Mouse (Mus musculus): ENCODE results near the gene Ush1g. TPM values are rescaled to one million over a fixed set of nuclear protein-coding genes. Genes with fewer than 3 reads are reported as not detected.
A peak's percentile ranks its signal among the peaks of the same experiment; 100 is the strongest.

Ush1g gene
- polyA plus RNA-seq, 2 experiments, result not detected

- H3K9ac ChIP-seq (ENCODE audit: low read depth, low read length, severe bottlenecking), result no peak overlapping the region
- ATAC-seq (ENCODE audit: low FRiP score, low read depth) (peak; percentile 38; the same call in 1 of the 2 replicates), DNase-seq (ENCODE audit: low spot score) (peak; percentile 85)
- no peaks in the 10 kb centered on the region for H3K36me3 ChIP-seq (ENCODE audit: control insufficient read depth, insufficient read depth, low read length)
- no peak overlapping the region for H3K4me3 ChIP-seq (replicated peaks; ENCODE audit: low read length)
- WGBS, result 8% methylated on average over 8 of the region's 8 CpGs
- no peaks in the 10 kb centered on the region for H3K4me1 ChIP-seq (ENCODE audit: control insufficient read depth, insufficient read depth, low read length)
- TF ChIP-seq POLR2A (IDR thresholded peaks at IDR 0.05; ENCODE audit: borderline replicate concordance, extremely low read depth, insufficient read depth, insufficient read length), result no peak
- H3K27ac ChIP-seq (replicated peaks; ENCODE audit: low read depth, low read length), result no peak overlapping the region
- no peaks in the 10 kb centered on the region for H3K9me3 ChIP-seq (ENCODE audit: control insufficient read depth, low read length)
- H3K27me3 ChIP-seq (ENCODE audit: control insufficient read depth, insufficient read depth, low read length), result 0 out of 2 replicates have a peak, but pooled peaks cover 3% of the 10 kb centered on the region
- H3K4me2 ChIP-seq (replicated peaks; ENCODE audit: low read depth, low read length, severe bottlenecking), result no peak overlapping the region
These were observed 32.3 kb upstream of the Ush1g start for GRCm38 (mm10) chr11:115354183-115354582.

- H3K4me1 ChIP-seq (ENCODE audit: control insufficient read depth, insufficient read depth, low read length), result no peaks in the 10 kb centered on the region
- 0 out of 2 replicates have a peak, but pooled peaks cover 3% of the 10 kb centered on the region for H3K27me3 ChIP-seq (ENCODE audit: control insufficient read depth, insufficient read depth, low read length)
- H3K9ac ChIP-seq (ENCODE audit: low read depth, low read length, severe bottlenecking), result no peak overlapping the region
- no peak overlapping the region for H3K4me3 ChIP-seq (replicated peaks; ENCODE audit: low read length)
- DNase-seq (ENCODE audit: low spot score), result no peak
- no peak overlapping the region for H3K27ac ChIP-seq (replicated peaks; ENCODE audit: low read depth, low read length)
- no peaks in the 10 kb centered on the region for H3K36me3 ChIP-seq (ENCODE audit: control insufficient read depth, insufficient read depth, low read length)
- H3K4me2 ChIP-seq (replicated peaks; ENCODE audit: low read depth, low read length, severe bottlenecking), result no peak overlapping the region
- WGBS, result 89% methylated on average over 5 of the region's 5 CpGs
- ATAC-seq (ENCODE audit: low FRiP score, low read depth), result no peak
- no peak for TF ChIP-seq POLR2A (IDR thresholded peaks at IDR 0.05; ENCODE audit: borderline replicate concordance, extremely low read depth, insufficient read depth, insufficient read length)
- H3K9me3 ChIP-seq (ENCODE audit: control insufficient read depth, low read length), result no peaks in the 10 kb centered on the region
These were observed 31.5 kb upstream of the Ush1g start for GRCm38 (mm10) chr11:115353375-115353774.

DNA sequence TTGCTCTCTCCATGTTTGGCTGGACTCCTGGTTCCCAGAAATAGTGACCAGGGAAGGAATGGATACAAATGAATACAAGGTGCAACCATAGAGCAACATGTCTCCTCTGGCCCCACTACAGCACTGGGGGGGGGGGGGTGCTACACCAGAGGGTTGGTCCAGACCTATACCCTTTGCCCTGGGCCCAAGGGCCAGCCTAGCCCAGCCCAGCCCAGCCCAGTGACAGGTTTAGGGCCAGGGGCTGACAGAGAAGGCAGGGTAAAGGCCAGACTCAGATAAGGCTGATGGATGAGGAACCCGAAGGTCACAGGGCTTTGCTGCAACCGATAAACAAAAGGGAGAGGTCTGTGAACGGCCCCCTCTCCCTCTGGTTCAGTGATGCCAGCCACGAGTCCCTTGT is 28.1 kb upstream of the Ush1g start:
- Histone ChIP-seq H3K4me2 (replicated peaks; ENCODE audit: low read depth, low read length, severe bottlenecking) (no peak overlapping the region), H3K9ac (ENCODE audit: low read depth, low read length, severe bottlenecking) (no peak overlapping the region), H3K27ac (replicated peaks; ENCODE audit: low read depth, low read length) (no peak overlapping the region), H3K9me3 (ENCODE audit: control insufficient read depth, low read length) (no peaks in the 10 kb centered on the region), H3K4me3 (replicated peaks; ENCODE audit: low read length) (no peak overlapping the region), H3K27me3 (ENCODE audit: control insufficient read depth, insufficient read depth, low read length) (0 out of 2 replicates have a peak, but pooled peaks cover 3% of the 10 kb centered on the region), H3K36me3 (ENCODE audit: control insufficient read depth, insufficient read depth, low read length) (no peaks in the 10 kb centered on the region), H3K4me1 (ENCODE audit: control insufficient read depth, insufficient read depth, low read length) (peaks cover 20% of the 10 kb centered on the region)
- ATAC-seq (ENCODE audit: low FRiP score, low read depth) (no peak), DNase-seq (ENCODE audit: low spot score) (no peak)
- WGBS, result 32% methylated on average over 4 of the region's 4 CpGs
- no peak for TF ChIP-seq POLR2A (IDR thresholded peaks at IDR 0.05; ENCODE audit: borderline replicate concordance, extremely low read depth, insufficient read depth, insufficient read length)

- WGBS, result 51% methylated on average over 17 of the region's 17 CpGs
- Histone ChIP-seq H3K4me1 (ENCODE audit: control insufficient read depth, insufficient read depth, low read length) (peaks cover 21% of the 10 kb centered on the region), H3K4me3 (replicated peaks; ENCODE audit: low read length) (no peak overlapping the region), H3K36me3 (ENCODE audit: control insufficient read depth, insufficient read depth, low read length) (no peaks in the 10 kb centered on the region), H3K9me3 (ENCODE audit: control insufficient read depth, low read length) (no peaks in the 10 kb centered on the region), H3K4me2 (replicated peaks; ENCODE audit: low read depth, low read length, severe bottlenecking) (no peak overlapping the region), H3K9ac (ENCODE audit: low read depth, low read length, severe bottlenecking) (no peak overlapping the region), H3K27me3 (ENCODE audit: control insufficient read depth, insufficient read depth, low read length) (no peaks in the 10 kb centered on the region), H3K27ac (replicated peaks; ENCODE audit: low read depth, low read length) (no peak overlapping the region)
- TF ChIP-seq POLR2A (IDR thresholded peaks at IDR 0.05; ENCODE audit: borderline replicate concordance, extremely low read depth, insufficient read depth, insufficient read length), result no peak
- DNase-seq (ENCODE audit: low spot score), result no peak
- ATAC-seq (ENCODE audit: low FRiP score, low read depth), result no peak
These were observed 26.9 kb upstream of the Ush1g start for GRCm38 (mm10) chr11:115348681-115349248.

- no peak overlapping the region for H3K4me3 ChIP-seq (replicated peaks; ENCODE audit: low read length)
- H3K27me3 ChIP-seq (ENCODE audit: control insufficient read depth, insufficient read depth, low read length), result no peaks in the 10 kb centered on the region
- H3K9me3 ChIP-seq (ENCODE audit: control insufficient read depth, low read length), result no peaks in the 10 kb centered on the region
- H3K27ac ChIP-seq (replicated peaks; ENCODE audit: low read depth, low read length), result no peak overlapping the region
- H3K36me3 ChIP-seq (ENCODE audit: control insufficient read depth, insufficient read depth, low read length), result no peaks in the 10 kb centered on the region
- H3K4me2 ChIP-seq (replicated peaks; ENCODE audit: low read depth, low read length, severe bottlenecking), result no peak overlapping the region
- DNase-seq (ENCODE audit: low spot score), result peak; percentile 46
- ATAC-seq (ENCODE audit: low FRiP score, low read depth), result peak; percentile 56; the same call in 1 of the 2 replicates
- no peak for TF ChIP-seq POLR2A (IDR thresholded peaks at IDR 0.05; ENCODE audit: borderline replicate concordance, extremely low read depth, insufficient read depth, insufficient read length)
- no peak overlapping the region for H3K9ac ChIP-seq (ENCODE audit: low read depth, low read length, severe bottlenecking)
- under 1% methylated on average over 7 of the region's 7 CpGs for WGBS
- peaks cover 21% of the 10 kb centered on the region for H3K4me1 ChIP-seq (ENCODE audit: control insufficient read depth, insufficient read depth, low read length)
These were observed 23.7 kb upstream of the Ush1g start for GRCm38 (mm10) chr11:115345515-115345914.
